Mouse (Mus musculus): ENCODE results near the gene Emc9. TPM values are rescaled to one million over a fixed set of nuclear protein-coding genes. Genes with fewer than 3 reads are reported as not detected.
A peak's percentile ranks its signal among the peaks of the same experiment; 100 is the strongest.

The Emc9 gene
- polyA plus RNA-seq, 1 experiment from 2014 or later = 22.6 TPM

- 27% methylated on average over 6 of the region's 6 CpGs for WGBS
- 0 out of 2 replicates have a peak, but pooled peaks have one; percentile 8 for ATAC-seq (ENCODE audit: insufficient number of reproducible peaks, insufficient read depth, low FRiP score, low read depth)
These were observed 6.3 kb downstream of the Emc9 start for GRCm38 (mm10) chr14:55578668-55579269.

GRCm38 (mm10) chr14:55577871-55578667, 7.0 kb downstream of the Emc9 start, which contains the start of gene Psme1:
Gene Psme1, plus strand, starts transcription at chr14:55578123.
- peak within 1 kb of the TSS; percentile 76 to 98 for H3K27ac ChIP-seq (replicated peaks in 1 of 2; ENCODE audit: control insufficient read depth in 1 of 2, insufficient read depth in 1 of 2, low read depth in 2 of 2, low read length in 2 of 2)

More at GRCm38 (mm10) chr14:55578668-55579269, 6.3 kb downstream of the Emc9 start:
- Histone ChIP-seq H3K4me3 (ENCODE audit: control insufficient read depth in 1 of 2, insufficient read depth in 1 of 2, low read depth in 1 of 2, low read length in 2 of 2) (peak overlapping the region; percentile 66 to 92), H3K27ac (replicated peaks in 1 of 2; ENCODE audit: control insufficient read depth in 1 of 2, insufficient read depth in 1 of 2, low read depth in 2 of 2, low read length in 2 of 2) (peak overlapping the region; percentile 64 to 90), H3K4me2 (ENCODE audit: low read length) (peak overlapping the region; percentile 75), H3K9ac (ENCODE audit: low read length) (peak overlapping the region; percentile 98), H3K36me3 (ENCODE audit: control insufficient read depth, insufficient read depth, low read length) (peaks cover 26% of the 10 kb centered on the region), H3K4me1 (ENCODE audit: control insufficient read depth in 2 of 2, insufficient read depth in 2 of 2, low read length in 2 of 2) (peaks cover 17 to 37% of the 10 kb centered on the region in 2 experiments; a peak in 3 of 4 replicates), H3K27me3 (ENCODE audit: control insufficient read depth, insufficient read depth, low read length) (no peaks in the 10 kb centered on the region), H3K9me3 (ENCODE audit: control insufficient read depth, low read length) (no peaks in the 10 kb centered on the region)

GRCm38 (mm10) chr14:55576376-55576775, 8.7 kb downstream of the Emc9 start:
- Histone ChIP-seq H3K4me1 (ENCODE audit: control insufficient read depth in 2 of 2, insufficient read depth in 2 of 2, low read length in 2 of 2) (peaks cover 17 to 37% of the 10 kb centered on the region in 2 experiments; a peak in 3 of 4 replicates), H3K36me3 (ENCODE audit: control insufficient read depth, insufficient read depth, low read length) (peaks cover 17% of the 10 kb centered on the region), H3K4me2 (ENCODE audit: low read length) (peak overlapping the region; percentile 66), H3K9me3 (ENCODE audit: control insufficient read depth, low read length) (no peaks in the 10 kb centered on the region), H3K27me3 (ENCODE audit: control insufficient read depth, insufficient read depth, low read length) (no peaks in the 10 kb centered on the region), H3K4me3 (ENCODE audit: control insufficient read depth in 1 of 2, insufficient read depth in 1 of 2, low read depth in 1 of 2, low read length in 2 of 2) (peak overlapping the region; percentile 41 to 60), H3K27ac (replicated peaks in 1 of 2; ENCODE audit: control insufficient read depth in 1 of 2, insufficient read depth in 1 of 2, low read depth in 2 of 2, low read length in 2 of 2) (peak overlapping the region; percentile 98 to 99), H3K9ac (ENCODE audit: low read length) (peak overlapping the region; percentile 77)
- ATAC-seq (ENCODE audit: insufficient number of reproducible peaks, insufficient read depth, low FRiP score, low read depth) = no peak
- WGBS = 46% methylated on average over 16 of the region's 16 CpGs

More at GRCm38 (mm10) chr14:55577871-55578667, 7.0 kb downstream of the Emc9 start, which contains the start of gene Psme1:
- Histone ChIP-seq H3K4me3 (ENCODE audit: control insufficient read depth in 1 of 2, insufficient read depth in 1 of 2, low read depth in 1 of 2, low read length in 2 of 2) (peak within 1 kb of the TSS; percentile 66 to 92), H3K4me2 (ENCODE audit: low read length) (peak within 1 kb of the TSS; percentile 75), H3K27me3 (ENCODE audit: control insufficient read depth, insufficient read depth, low read length) (no peaks in the 10 kb centered on the region), H3K36me3 (ENCODE audit: control insufficient read depth, insufficient read depth, low read length) (peaks cover 26% of the 10 kb centered on the region), H3K9me3 (ENCODE audit: control insufficient read depth, low read length) (no peaks in the 10 kb centered on the region), H3K4me1 (ENCODE audit: control insufficient read depth in 2 of 2, insufficient read depth in 2 of 2, low read length in 2 of 2) (peaks cover 17 to 37% of the 10 kb centered on the region in 2 experiments; a peak in 3 of 4 replicates), H3K9ac (ENCODE audit: low read length) (peak within 1 kb of the TSS; percentile 98)
- WGBS = under 1% methylated on average over 23 of the region's 32 CpGs
- peak; percentile 69 for ATAC-seq (ENCODE audit: insufficient number of reproducible peaks, insufficient read depth, low FRiP score, low read depth)

GRCm38 (mm10) chr14:55575711-55576110, 9.4 kb downstream of the Emc9 start:
- Histone ChIP-seq H3K27ac (replicated peaks in 1 of 2; ENCODE audit: control insufficient read depth in 1 of 2, insufficient read depth in 1 of 2, low read depth in 2 of 2, low read length in 2 of 2) (peak overlapping the region; percentile 98 to 99), H3K4me3 (ENCODE audit: control insufficient read depth in 1 of 2, insufficient read depth in 1 of 2, low read depth in 1 of 2, low read length in 2 of 2) (peak overlapping the region; percentile 41 to 60), H3K9me3 (ENCODE audit: control insufficient read depth, low read length) (no peaks in the 10 kb centered on the region), H3K9ac (ENCODE audit: low read length) (peak overlapping the region; percentile 77), H3K27me3 (ENCODE audit: control insufficient read depth, insufficient read depth, low read length) (no peaks in the 10 kb centered on the region), H3K4me1 (ENCODE audit: control insufficient read depth in 2 of 2, insufficient read depth in 2 of 2, low read length in 2 of 2) (peaks cover 17 to 42% of the 10 kb centered on the region in 2 experiments; a peak in 3 of 4 replicates), H3K36me3 (ENCODE audit: control insufficient read depth, insufficient read depth, low read length) (peaks cover 11% of the 10 kb centered on the region), H3K4me2 (ENCODE audit: low read length) (peak overlapping the region; percentile 66)
- WGBS = 18% methylated on average over 13 of the region's 13 CpGs
- peak; percentile 22; the same call in 1 of the 2 replicates for ATAC-seq (ENCODE audit: insufficient number of reproducible peaks, insufficient read depth, low FRiP score, low read depth)

DNA sequence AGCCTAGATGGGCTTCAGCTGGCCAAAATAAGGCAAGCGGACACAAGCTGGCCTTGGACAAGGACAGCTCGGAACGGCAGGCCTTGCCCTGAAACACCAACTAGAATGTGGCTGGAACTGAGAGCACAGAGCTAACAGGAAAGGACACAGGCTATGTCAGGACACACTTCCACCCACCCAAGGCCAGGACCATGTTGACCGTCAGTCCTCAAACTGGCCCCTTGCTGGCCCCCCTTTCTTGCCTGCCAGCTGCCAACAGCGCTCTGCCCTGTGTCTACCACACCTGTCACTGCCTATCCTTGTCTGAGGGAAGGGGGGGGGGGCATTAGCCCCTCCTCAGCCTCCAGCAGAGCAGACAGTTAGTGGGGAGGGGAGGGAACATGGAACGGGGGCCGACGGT, 9.8 kb downstream of the Emc9 start, which contains the start of gene Fitm1:
Gene Fitm1 (plus strand): TSS at position 316 of the 400 bp plus-strand sequence.
- peak within 1 kb of the TSS; percentile 41 to 60 for H3K4me3 ChIP-seq (ENCODE audit: control insufficient read depth in 1 of 2, insufficient read depth in 1 of 2, low read depth in 1 of 2, low read length in 2 of 2)
- H3K4me1 ChIP-seq (ENCODE audit: control insufficient read depth in 2 of 2, insufficient read depth in 2 of 2, low read length in 2 of 2) = peaks cover 17 to 46% of the 10 kb centered on the region in 2 experiments; a peak in 3 of 4 replicates
- H3K9ac ChIP-seq (ENCODE audit: low read length) = peak within 1 kb of the TSS; percentile 77

GRCm38 (mm10) chr14:55571760-55572159, 13.3 kb downstream of the Emc9 start:
- peaks cover 33% of the 10 kb centered on the region for H3K36me3 ChIP-seq (ENCODE audit: control insufficient read depth, insufficient read depth, low read length)
- peaks cover 16 to 31% of the 10 kb centered on the region in 2 experiments; a peak in 3 of 4 replicates for H3K4me1 ChIP-seq (ENCODE audit: control insufficient read depth in 2 of 2, insufficient read depth in 2 of 2, low read length in 2 of 2)
- H3K27me3 ChIP-seq (ENCODE audit: control insufficient read depth, insufficient read depth, low read length) = no peaks in the 10 kb centered on the region
- H3K27ac ChIP-seq (replicated peaks in 1 of 2; ENCODE audit: control insufficient read depth in 1 of 2, insufficient read depth in 1 of 2, low read depth in 2 of 2, low read length in 2 of 2) = no peak overlapping the region
- H3K9me3 ChIP-seq (ENCODE audit: control insufficient read depth, low read length) = no peaks in the 10 kb centered on the region
- H3K4me2 ChIP-seq (ENCODE audit: low read length) = no peak overlapping the region
- H3K4me3 ChIP-seq (ENCODE audit: control insufficient read depth in 1 of 2, insufficient read depth in 1 of 2, low read depth in 1 of 2, low read length in 2 of 2) = no peak overlapping the region
- no peak overlapping the region for H3K9ac ChIP-seq (ENCODE audit: low read length)
- ATAC-seq (ENCODE audit: insufficient number of reproducible peaks, insufficient read depth, low FRiP score, low read depth) = no peak

More for the DNA sequence above, 9.8 kb downstream of the Emc9 start, which contains the start of gene Fitm1:
- ATAC-seq (ENCODE audit: insufficient number of reproducible peaks, insufficient read depth, low FRiP score, low read depth) = peak; percentile 75
- no peaks in the 10 kb centered on the region for H3K27me3 ChIP-seq (ENCODE audit: control insufficient read depth, insufficient read depth, low read length)
- 23% methylated on average over 7 of the region's 8 CpGs for WGBS
- peaks cover 7% of the 10 kb centered on the region for H3K36me3 ChIP-seq (ENCODE audit: control insufficient read depth, insufficient read depth, low read length)
- H3K9me3 ChIP-seq (ENCODE audit: control insufficient read depth, low read length) = no peaks in the 10 kb centered on the region
- peak within 1 kb of the TSS; percentile 66 for H3K4me2 ChIP-seq (ENCODE audit: low read length)
- H3K27ac ChIP-seq (replicated peaks in 1 of 2; ENCODE audit: control insufficient read depth in 1 of 2, insufficient read depth in 1 of 2, low read depth in 2 of 2, low read length in 2 of 2) = peak within 1 kb of the TSS; percentile 98 to 99

GRCm38 (mm10) chr14:55570588-55570987, 14.5 kb downstream of the Emc9 start:
- Histone ChIP-seq H3K9ac (ENCODE audit: low read length) (no peak overlapping the region), H3K4me2 (ENCODE audit: low read length) (no peak overlapping the region), H3K27me3 (ENCODE audit: control insufficient read depth, insufficient read depth, low read length) (no peaks in the 10 kb centered on the region), H3K4me1 (ENCODE audit: control insufficient read depth in 2 of 2, insufficient read depth in 2 of 2, low read length in 2 of 2) (peaks cover 8 to 22% of the 10 kb centered on the region in 2 experiments; a peak in 3 of 4 replicates), H3K4me3 (ENCODE audit: control insufficient read depth in 1 of 2, insufficient read depth in 1 of 2, low read depth in 1 of 2, low read length in 2 of 2) (no peak overlapping the region), H3K27ac (replicated peaks in 1 of 2; ENCODE audit: control insufficient read depth in 1 of 2, insufficient read depth in 1 of 2, low read depth in 2 of 2, low read length in 2 of 2) (peak overlapping the region in 1 of 2 experiments; percentile 41; a peak in 1 of 4 replicates), H3K9me3 (ENCODE audit: control insufficient read depth, low read length) (no peaks in the 10 kb centered on the region), H3K36me3 (ENCODE audit: control insufficient read depth, insufficient read depth, low read length) (peaks cover 45% of the 10 kb centered on the region)
- ATAC-seq (ENCODE audit: insufficient number of reproducible peaks, insufficient read depth, low FRiP score, low read depth) = no peak; the same call in 1 of the 2 replicates
- 71% methylated on average over 2 of the region's 2 CpGs for WGBS
